Mouse (Mus musculus): ENCODE data around the gene Nsmce1.

Nsmce1 gene

GRCm38 (mm10) chr7:125490947-125491735 lies at the start of gene Nsmce1:
TSS of gene Nsmce1 (minus strand) at chr7:125491596.
- peak; percentile 98 for DNase-seq

GRCm38 (mm10) chr7:125541026-125541425 lies 49.6 kb upstream of the Nsmce1 start:
- DNase-seq: no peak

DNA sequence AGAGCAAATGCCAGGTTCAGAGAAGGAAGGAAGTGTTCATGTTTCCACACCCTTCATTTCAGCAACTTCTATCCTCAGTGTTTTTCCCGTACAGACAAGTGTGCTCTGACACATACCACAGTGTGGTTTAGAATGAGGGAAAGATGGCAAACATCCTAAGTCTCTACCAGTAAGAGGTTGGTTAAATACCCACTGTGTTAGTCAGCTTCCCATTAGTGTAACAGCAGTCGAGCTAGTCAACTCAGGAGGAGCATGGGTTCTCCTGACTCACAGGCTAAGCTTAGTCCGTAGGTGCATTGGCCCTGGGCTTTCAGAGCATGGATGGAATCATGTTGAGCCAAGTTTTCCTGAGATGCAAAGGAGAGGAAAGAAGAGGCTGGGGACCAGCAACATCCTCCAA lies 48.0 kb upstream of the Nsmce1 start:
- DNase-seq: no peak

DNA sequence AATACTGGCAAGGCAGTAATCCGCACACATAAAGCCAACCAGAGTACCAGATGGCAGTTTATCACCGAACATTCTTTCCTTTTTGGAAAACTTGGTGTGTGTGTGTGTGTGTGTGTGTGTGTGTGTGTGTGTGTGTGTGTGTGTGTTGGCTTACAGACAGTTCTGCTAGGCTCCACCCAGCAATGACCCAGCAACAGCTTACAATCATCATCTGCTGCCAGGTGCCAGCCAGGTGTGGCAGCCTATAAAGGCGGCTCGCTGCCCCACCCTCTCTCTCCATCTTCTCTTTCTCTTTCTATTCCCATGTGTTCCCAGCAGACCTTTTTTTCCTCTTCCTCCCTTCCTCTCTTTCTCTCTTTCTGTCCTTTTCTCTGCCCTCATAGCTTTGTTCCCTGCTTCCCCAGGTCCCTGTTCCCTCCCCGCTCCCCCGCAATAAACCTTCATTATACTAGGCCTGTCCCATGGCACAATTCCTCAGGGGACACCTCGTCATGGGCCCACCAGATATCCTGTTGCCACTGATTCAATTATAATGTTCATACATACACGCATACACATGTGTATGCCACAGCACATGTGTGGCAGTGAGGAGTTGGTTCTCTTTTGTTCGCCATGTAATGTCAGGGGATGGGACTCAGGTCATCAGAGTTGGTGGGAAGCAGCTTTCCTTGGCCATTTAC lies 36.6 kb upstream of the Nsmce1 start:
- no peak for DNase-seq

DNA sequence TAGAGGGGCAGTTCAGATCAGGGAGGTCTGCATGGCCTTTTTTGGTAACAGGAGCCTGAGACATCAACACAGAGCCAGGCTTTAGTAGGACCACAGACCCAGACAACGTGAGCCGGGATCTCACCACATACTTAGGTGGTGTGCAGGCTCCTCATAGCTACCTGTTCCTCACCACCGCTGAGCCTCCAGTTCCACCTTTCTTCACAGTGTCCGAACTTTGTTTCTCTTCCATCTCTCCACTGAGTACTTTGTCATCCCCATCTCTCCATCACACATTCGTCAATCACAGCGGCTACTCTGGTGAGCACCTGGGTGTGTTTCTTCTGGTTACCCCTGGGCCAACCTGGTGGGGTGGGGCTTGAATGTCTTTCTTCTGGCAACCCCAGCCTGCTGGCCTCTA lies 35.8 kb upstream of the Nsmce1 start:
- DNase-seq: no peak

DNA sequence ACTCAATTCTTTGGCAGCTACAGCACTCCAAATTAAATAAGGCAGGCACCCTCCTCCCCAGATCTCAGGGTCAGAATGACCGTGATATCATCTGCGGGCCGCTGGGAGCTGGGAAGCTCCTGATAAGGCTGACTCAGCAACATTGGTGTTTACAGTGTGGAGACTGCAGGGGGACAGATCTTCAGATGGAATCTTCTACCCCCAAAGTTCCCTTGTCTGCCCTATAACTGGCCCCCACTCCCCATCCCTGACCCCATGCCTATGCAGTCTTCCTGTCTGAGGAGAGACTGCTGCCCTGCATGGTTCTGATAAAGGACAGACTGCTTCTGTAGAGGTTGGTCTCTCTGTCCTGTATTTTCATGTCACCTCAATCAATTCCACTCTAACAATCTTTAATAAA lies 31.7 kb upstream of the Nsmce1 start:
- DNase-seq: no peak

GRCm38 (mm10) chr7:125519715-125520114 lies 28.3 kb upstream of the Nsmce1 start:
- no peak for DNase-seq

DNA sequence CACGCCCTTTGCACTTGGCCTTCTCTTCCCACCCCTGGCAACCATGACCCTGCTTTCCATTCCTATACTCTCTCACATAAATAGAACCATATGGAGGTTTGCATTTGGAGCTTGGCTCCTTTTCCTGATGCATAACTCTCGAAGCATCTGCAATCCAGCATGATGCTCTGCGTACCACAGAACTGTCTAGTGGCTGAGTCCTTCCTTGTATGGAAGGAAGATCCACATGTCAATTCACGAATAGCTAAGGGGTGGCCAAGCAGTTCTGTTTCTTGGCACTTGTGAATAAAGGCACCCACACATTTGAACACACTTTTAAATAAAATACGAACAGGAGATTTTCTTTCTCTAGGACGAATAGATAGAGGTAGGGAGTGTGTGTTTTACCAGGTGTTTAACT lies 26.1 kb upstream of the Nsmce1 start:
- DNase-seq: no peak

DNA sequence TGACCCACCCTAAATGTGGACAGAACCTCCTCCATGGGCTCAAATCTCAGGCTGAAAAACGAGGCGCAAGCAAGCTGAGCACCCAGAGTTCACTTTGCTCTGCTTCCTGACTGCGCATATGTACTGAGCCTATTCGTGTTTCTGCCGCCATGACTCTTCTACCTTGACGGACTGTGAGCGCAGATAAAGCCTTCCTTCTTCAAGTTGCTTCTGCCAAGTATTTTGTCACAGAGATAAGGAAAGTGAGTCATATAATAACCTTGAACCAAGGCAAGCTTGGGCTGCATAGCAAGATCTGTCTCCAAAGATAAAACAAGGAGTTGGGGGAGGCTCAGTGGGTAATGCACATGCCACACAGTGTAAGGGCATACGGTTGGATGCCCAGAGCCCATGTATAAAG lies 25.3 kb upstream of the Nsmce1 start:
- DNase-seq: no peak

DNA sequence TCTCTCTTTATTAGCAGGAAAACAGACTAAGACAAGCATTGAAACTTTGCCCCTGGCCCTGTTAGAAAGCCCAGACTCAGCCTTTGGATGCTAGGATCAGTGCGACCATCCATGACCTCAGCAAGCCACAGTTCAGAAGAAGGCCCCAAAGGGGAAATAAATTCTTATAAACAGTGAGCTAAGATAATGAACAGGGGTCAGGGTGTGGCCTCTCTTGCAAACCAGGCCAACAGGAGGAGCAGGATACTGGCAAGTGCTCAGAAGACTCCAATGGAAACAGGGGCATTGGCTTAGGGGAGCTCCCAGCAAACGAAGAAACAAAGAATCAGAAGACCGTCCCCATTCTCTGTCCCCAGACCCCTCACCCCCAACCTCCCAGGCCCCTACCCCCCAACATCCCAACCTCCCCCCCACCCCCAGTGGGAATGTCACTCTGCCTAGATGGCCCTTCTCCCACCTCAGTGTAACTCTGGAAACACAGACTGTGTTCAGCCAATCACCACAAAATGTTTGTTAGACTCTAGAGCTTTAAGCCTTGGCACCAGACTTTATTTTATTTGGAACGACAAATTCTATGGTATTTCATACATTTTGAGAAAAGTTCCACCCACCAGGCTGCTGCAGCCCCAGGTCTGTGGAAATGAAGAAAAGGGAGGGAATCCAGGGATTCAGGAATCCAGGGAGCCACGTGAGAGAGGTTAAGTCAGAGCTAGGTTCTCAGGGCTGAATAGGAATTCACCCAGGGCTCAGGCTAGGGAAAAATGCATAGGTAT lies 23.9 kb upstream of the Nsmce1 start:
- peak; percentile 36 to 61 for DNase-seq

- DNase-seq: no peak
Observed at GRCm38 (mm10) chr7:125511852-125512251, 20.5 kb upstream of the Nsmce1 start.

- DNase-seq: no peak
Observed at GRCm38 (mm10) chr7:125511432-125511831, 20.0 kb upstream of the Nsmce1 start.

DNA sequence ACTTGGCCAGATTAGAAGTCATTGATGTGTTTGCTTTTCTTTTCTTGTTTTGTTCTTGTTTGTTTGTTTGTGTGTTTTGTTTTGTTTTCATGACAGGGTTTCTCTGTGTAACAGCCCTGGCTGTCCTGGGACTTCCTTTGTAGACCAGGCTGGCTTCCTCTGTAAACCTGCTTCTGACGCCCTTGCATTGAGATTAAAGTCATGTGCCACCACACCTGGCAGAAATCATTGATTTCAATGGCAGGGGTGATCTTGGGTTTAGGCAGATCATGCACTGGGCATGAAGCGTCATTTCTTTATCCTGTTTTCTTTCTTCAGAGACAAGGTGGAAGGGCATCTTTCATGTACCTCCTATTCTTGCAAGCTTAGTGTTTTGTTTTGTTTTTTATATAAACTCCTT lies 15.9 kb upstream of the Nsmce1 start:
- DNase-seq: no peak

DNA sequence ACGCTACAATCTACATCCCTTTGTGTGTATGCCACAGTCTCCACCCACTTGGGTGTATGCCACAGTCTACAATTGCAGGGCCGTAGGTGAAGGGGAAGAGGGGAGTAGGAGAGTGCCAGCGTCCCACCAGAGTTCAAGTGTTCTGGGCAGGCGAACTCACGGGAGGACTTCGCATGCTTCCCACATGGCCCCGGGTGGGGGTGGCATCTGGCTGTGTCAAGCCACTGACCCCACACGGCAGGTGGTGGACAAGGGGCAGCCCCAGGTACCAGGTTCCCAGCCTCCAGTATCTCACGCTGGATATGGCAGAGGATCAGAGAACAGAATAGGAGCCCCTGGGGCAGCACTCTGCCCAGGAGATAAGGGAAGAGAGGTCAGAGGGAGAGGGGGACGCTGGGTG lies 14.2 kb upstream of the Nsmce1 start:
- no peak for DNase-seq

DNA sequence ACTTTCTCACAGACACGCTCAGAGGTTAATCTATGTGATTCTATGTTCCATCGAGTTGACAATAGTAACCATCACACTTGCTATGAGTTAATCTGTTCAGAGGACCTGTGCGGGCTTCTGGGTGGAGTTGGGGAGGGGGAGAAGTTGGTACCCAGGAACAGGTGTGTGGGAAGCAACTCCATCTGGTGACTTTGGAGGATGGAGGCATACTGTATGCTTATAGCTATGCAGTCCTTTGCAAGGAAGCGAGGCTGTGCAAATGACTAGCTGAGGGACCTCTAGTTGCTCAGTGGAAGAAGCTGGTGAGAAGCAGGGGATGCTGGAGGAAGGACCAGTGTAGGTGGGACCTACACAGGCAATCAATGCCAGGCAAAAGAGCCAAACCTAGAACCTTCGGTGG lies 13.2 kb upstream of the Nsmce1 start:
- DNase-seq: no peak

DNA sequence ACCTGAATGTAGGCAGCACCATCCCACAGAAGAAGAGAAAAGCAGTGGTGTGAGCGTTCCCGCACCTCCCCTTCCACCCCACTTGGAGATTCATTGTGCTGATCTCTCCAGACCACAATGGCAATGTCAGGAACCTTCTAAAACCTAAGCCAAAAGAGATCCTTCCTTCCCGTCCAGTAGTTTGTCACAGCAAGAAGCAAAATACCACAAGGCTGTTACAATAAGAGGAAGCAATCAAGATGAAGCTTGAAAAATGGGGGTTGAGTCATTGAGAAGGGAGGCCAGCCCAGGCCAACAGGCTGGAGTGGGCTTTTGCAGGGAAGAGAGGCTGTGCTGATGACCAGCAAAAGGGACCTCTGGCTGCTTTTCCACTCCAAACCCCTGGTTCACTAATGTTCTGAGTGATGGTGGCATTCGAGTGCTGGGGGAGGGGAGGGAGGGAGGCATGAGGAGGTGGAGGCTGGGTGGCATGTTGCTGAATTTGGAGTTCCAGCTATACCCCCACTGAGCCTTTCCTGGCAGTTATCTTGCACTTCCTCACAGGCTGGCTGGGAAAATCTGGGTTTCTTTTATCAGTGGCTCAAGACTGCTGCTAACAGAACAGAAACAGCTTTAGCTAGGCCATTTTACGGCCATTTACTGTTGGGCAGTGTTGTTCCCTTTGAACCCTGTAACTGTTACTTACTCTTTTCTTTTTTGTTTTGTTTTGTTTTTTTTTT lies 12.1 kb upstream of the Nsmce1 start:
- DNase-seq: no peak

- no peak for DNase-seq
Observed at GRCm38 (mm10) chr7:125500879-125501278, 9.5 kb upstream of the Nsmce1 start.

- no peak for DNase-seq
Observed at GRCm38 (mm10) chr7:125499927-125500868, 8.8 kb upstream of the Nsmce1 start.

GRCm38 (mm10) chr7:125495864-125496440 lies 4.6 kb upstream of the Nsmce1 start:
- DNase-seq: no peak

DNA sequence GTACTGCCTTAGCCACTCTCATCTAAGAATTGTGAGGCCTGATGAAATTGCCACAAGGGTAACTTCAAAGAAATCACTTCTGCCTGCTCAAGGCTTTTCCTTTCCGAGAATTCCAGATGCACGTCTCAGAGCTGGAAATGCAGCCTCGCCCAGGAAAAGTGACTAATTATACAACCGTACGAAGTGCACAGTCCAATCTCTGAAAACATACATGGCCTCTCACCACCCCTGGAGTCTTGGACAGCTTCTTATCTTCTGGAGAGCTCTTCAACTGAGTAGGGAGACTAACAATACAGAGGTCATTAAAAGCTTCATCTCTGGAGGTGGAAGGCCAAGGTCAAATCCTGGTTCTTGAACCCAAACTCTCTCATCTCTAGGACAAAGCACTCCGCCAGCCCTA lies 1.2 kb upstream of the Nsmce1 start:
- no peak for DNase-seq

GRCm38 (mm10) chr7:125491760-125492159 lies 364 bp upstream of the Nsmce1 start:
- DNase-seq: no peak

- no peak for DNase-seq
Observed at GRCm38 (mm10) chr7:125489636-125490035, 1.8 kb downstream of the Nsmce1 start.

Measured in lung, adult 18-20 months (tissue).